Comparison of ENCODE assay signal across 9 mouse cellular contexts in genomic region chr19:58978401-58979171, GRCm38 (mm10). TPM values are rescaled to one million over a fixed set of nuclear protein-coding genes. Genes with fewer than 3 reads are reported as not detected.
DNase-seq lines count a peak whose midpoint lies in the region; ATAC-seq lines count a peak whose summit lies in the region.
"Had no signal": no experiment of that assay in that cellular context is flagged by ENCODE, and none has a peak within 500 bp of the region (broad histone marks: within the 10 kb centered on the region; RNA-seq: fewer than 3 reads in every experiment).

No protein-coding gene starts in this region.

- DNase-seq in kidney, postnatal 10 days, result no peak
- peak; percentile 27 to 54 for DNase-seq in adrenal gland, adult 18-20 months (ENCODE audit: low spot score in 2 of 2)
- peak; percentile 56 for DNase-seq in layer of hippocampus, adult 9-11 months
- DNase-seq in spleen, adult 12 weeks (ENCODE audit: low spot score), result no peak
- DNase-seq in ovary, postnatal 36 days (ENCODE audit: low spot score), result no peak

- no peak overlapping the region for H3K4me3 ChIP-seq in kidney, embryonic 15.5 days (replicated peaks)
- H3K4me3 ChIP-seq in neural tube, embryonic 14.5 days (ENCODE audit: low read depth, low read length), result no peak overlapping the region
- H3K4me3 ChIP-seq: lung, embryonic 15.5 days had no signal

- H3K4me2 ChIP-seq in kidney, embryonic 15.5 days, result 0 out of 2 replicates have a peak overlapping the region, but pooled peaks have one; percentile 4
- H3K4me2 ChIP-seq in neural tube, embryonic 14.5 days (ENCODE audit: low read depth, low read length), result peak overlapping the region; percentile 11; the same call in 1 of the 2 replicates

- peaks cover 18% of the 10 kb centered on the region; the same call in 1 of the 2 replicates for H3K4me1 ChIP-seq in kidney, embryonic 15.5 days
- peaks cover 17% of the 10 kb centered on the region; the same call in 1 of the 2 replicates for H3K4me1 ChIP-seq in neural tube, embryonic 14.5 days (ENCODE audit: control insufficient read depth, insufficient read depth, low read length)
- H3K4me1 ChIP-seq: lung, embryonic 15.5 days had no signal

- H3K27me3 ChIP-seq in kidney, embryonic 15.5 days, result peaks cover 13% of the 10 kb centered on the region; the same call in 1 of the 2 replicates
- H3K27me3 ChIP-seq in neural tube, embryonic 14.5 days (ENCODE audit: control insufficient read depth, insufficient read depth, low read length), result peaks cover 22% of the 10 kb centered on the region
- H3K27me3 ChIP-seq: lung, embryonic 15.5 days had no signal

- H3K9me3 ChIP-seq in kidney, embryonic 15.5 days (replicated peaks), result no peaks in the 10 kb centered on the region
- H3K9me3 ChIP-seq in neural tube, embryonic 14.5 days (ENCODE audit: control insufficient read depth, low read length), result no peaks in the 10 kb centered on the region
- H3K9me3 ChIP-seq: lung, embryonic 15.5 days had no signal

- WGBS in kidney, embryonic 15.5 days, result 54% methylated on average over 11 of the region's 11 CpGs
- WGBS in neural tube, embryonic 14.5 days, result 59% methylated on average over 11 of the region's 11 CpGs

- H3K27ac ChIP-seq in kidney, embryonic 15.5 days, result no peak overlapping the region
- no peak overlapping the region for H3K27ac ChIP-seq in neural tube, embryonic 14.5 days (ENCODE audit: low read depth, low read length)
- H3K27ac ChIP-seq: lung, embryonic 15.5 days had no signal

- no peak overlapping the region for H3K9ac ChIP-seq in kidney, embryonic 15.5 days
- no peak overlapping the region for H3K9ac ChIP-seq in neural tube, embryonic 14.5 days (replicated peaks; ENCODE audit: low read depth, low read length)
- H3K9ac ChIP-seq: lung, embryonic 15.5 days had no signal

- 0 out of 2 replicates have a peak, but pooled peaks have one; percentile 29 for ATAC-seq in kidney, embryonic 15.5 days (replicated peaks; ENCODE audit: low FRiP score)
- ATAC-seq in frontal cortex, adult (ENCODE audit: low TSS enrichment), result peak; percentile 72
- no peak for ATAC-seq in neural tube, embryonic 14.5 days (ENCODE audit: low read depth)

- no peaks in the 10 kb centered on the region for H3K36me3 ChIP-seq in kidney, embryonic 15.5 days
- no peaks in the 10 kb centered on the region for H3K36me3 ChIP-seq in neural tube, embryonic 14.5 days (ENCODE audit: control insufficient read depth, insufficient read depth, low read length)
- H3K36me3 ChIP-seq: lung, embryonic 15.5 days had no signal

RNA-seq across cellular contexts. Expression of gene Hspa12a, which starts 35.1 kb away (rescaled TPM):
- polyA plus RNA-seq in kidney, embryonic 15.5 days (2015; fragmentation: Nextera tagmentation; extraction: Ambion mirVana), result 15.2 and 16.6 TPM in 2 replicates
- total RNA-seq in adrenal gland, adult 18-20 months (2021), result 100 to 1,000 TPM in 1 of 2 experiments, 10 to 100 TPM in 1; 60.3 to 148 TPM
- 45.3 and 53.9 TPM in 2 replicates for polyA plus RNA-seq in neural tube, embryonic 14.5 days (2014; fragmentation: Nextera tagmentation; extraction: Ambion mirVana)

RNA-seq across cellular contexts. Expression of gene Eno4, which starts 35.4 kb away (rescaled TPM):
- polyA plus RNA-seq in kidney, embryonic 15.5 days (2015; fragmentation: Nextera tagmentation; extraction: Ambion mirVana), result 0.42 and 0.65 TPM in 2 replicates
- total RNA-seq in adrenal gland, adult 18-20 months (2021), result under 1 TPM; 0.30 to 0.42 TPM
- 0.93 and 1.2 TPM in 2 replicates for polyA plus RNA-seq in neural tube, embryonic 14.5 days (2014; fragmentation: Nextera tagmentation; extraction: Ambion mirVana)

Comparison
In these comparisons a context has a peak if more than half of its experiments do, and no peak if none do; other contexts are left out.
1. DNase-seq: peak in adrenal gland, adult 18-20 months (2 of 2) and layer of hippocampus, adult 9-11 months (single experiment); none in kidney, postnatal 10 days (single experiment), spleen, adult 12 weeks (single experiment) and ovary, postnatal 36 days (single experiment).